Mouse (Mus musculus) heart, adult 2 months (tissue): ENCODE data around the gene Pdzrn3. TPM values are rescaled to one million over a fixed set of nuclear protein-coding genes. Genes with fewer than 3 reads are reported as not detected.

Source experiments
- DNase-seq, 2 experiments: peaks; one replicate each; pipeline ENCODE4 v3.0.0; 2021
- H3K27ac ChIP-seq: fragments of 200-600 bp; 2 replicates; pipeline ENCODE4 v1.8.1; 2022
- H3K27me3 ChIP-seq: fragments of 200-500 bp; 2 replicates; pipeline ENCODE4 v1.6.1; 2012; ENCODE audit warnings: mild to moderate bottlenecking, low read length, inconsistent platforms, mixed read lengths; ENCODE audit not compliant: control insufficient read depth, insufficient read depth
- H3K36me3 ChIP-seq: fragments of 200-500 bp; 2 replicates; pipeline ENCODE4 v1.6.1; 2012; ENCODE audit warnings: low read length, inconsistent platforms; ENCODE audit not compliant: control insufficient read depth, insufficient read depth
- H3K4me1 ChIP-seq: fragments of 200-500 bp; 2 replicates; pipeline ENCODE4 v1.6.1; 2011; ENCODE audit warnings: low read length; ENCODE audit not compliant: control insufficient read depth, insufficient read depth
- H3K4me3 ChIP-seq: fragments of 200-600 bp; 2 replicates; pipeline ENCODE4 v1.8.1; 2022
- H3K79me2 ChIP-seq: fragments of 200-500 bp; replicated peaks from 2 replicates; pipeline ENCODE4 v1.6.1; 2012; ENCODE audit warnings: mild to moderate bottlenecking, inconsistent platforms, low read length, moderate library complexity, mixed read lengths; ENCODE audit not compliant: control insufficient read depth, insufficient read depth
- H3K9ac ChIP-seq: fragments of 200-500 bp; 2 replicates; pipeline ENCODE4 v1.6.1; 2012; ENCODE audit warnings: low read depth, mild to moderate bottlenecking, control low read depth, inconsistent platforms, low read length, mixed read lengths
- CTCF ChIP-seq: fragments of 200-600 bp; IDR thresholded peaks from 2 replicates; pipeline ENCODE4 v1.8.1; 2022; ENCODE audit warnings: antibody characterized with exemption, mild to moderate bottlenecking, moderate library complexity
- EP300 ChIP-seq: fragments of 200-500 bp; IDR thresholded peaks from 2 replicates; pipeline ENCODE4 v1.6.1; 2011; ENCODE audit warnings: low read depth, low read length, control low read depth; ENCODE audit not compliant: insufficient read depth
- POLR2A ChIP-seq: fragments of 200-500 bp; IDR thresholded peaks from 2 replicates; pipeline ENCODE4 v1.6.1; 2011; ENCODE audit warnings: mild to moderate bottlenecking, low read depth, low read length, control low read depth; ENCODE audit not compliant: insufficient read depth
- WGBS: fragments of 180-500 bp; shearing (Covaris S2); methylation state at CpG from one replicate; pipeline ENCODE4 v1.1.7; 2018; 5-methylcytosine and 5-hydroxymethylcytosine counted together
- intact Hi-C: fragments of 180-260 bp; cut with DNase I; formaldehyde crosslinking; loops from one replicate; pipeline ENCODE4 v1.15.1; 2025
- polyA plus RNA-seq: library from polyadenylated mRNA; depleted of rRNA; stranded (reverse); fragments of >200 nt; gene quantifications from 2 replicates; pipeline ENCODE4 v1.2.3, GENCODE M21; 2012
- total RNA-seq, 2 experiments: library from RNA; stranded (reverse); gene quantifications; 2 replicates each; pipeline ENCODE4 v1.2.3; 2021

Gene Pdzrn3
- total and polyA plus RNA-seq, 3 experiments = 19.3 to 32.2 (median 28.7) TPM

GRCm38 (mm10) chr6:101334495-101334894 lies 43.2 kb downstream of the Pdzrn3 start:
- Histone ChIP-seq H3K79me2 (no peaks in the 10 kb centered on the region; the same call in 1 of the 2 replicates), H3K27me3 (no peaks in the 10 kb centered on the region), H3K27ac (no peak overlapping the region), H3K36me3 (peaks cover 2% of the 10 kb centered on the region), H3K4me3 (no peak overlapping the region), H3K4me1 (peaks cover 10% of the 10 kb centered on the region), H3K9ac (no peak overlapping the region)
- no peak for DNase-seq
- TF ChIP-seq CTCF (no peak), EP300 (no peak), POLR2A (no peak)
- WGBS = 71% methylated on average over 3 of the region's 3 CpGs
- intact Hi-C loops = no loop called here

GRCm38 (mm10) chr6:101330392-101330791 lies 47.3 kb downstream of the Pdzrn3 start:
- Histone ChIP-seq H3K4me1 (peaks cover 22% of the 10 kb centered on the region), H3K9ac (no peak overlapping the region), H3K79me2 (no peaks in the 10 kb centered on the region; the same call in 1 of the 2 replicates), H3K27me3 (no peaks in the 10 kb centered on the region), H3K4me3 (no peak overlapping the region), H3K27ac (no peak overlapping the region), H3K36me3 (peaks cover 6% of the 10 kb centered on the region)
- TF ChIP-seq CTCF = no peak
- TF ChIP-seq POLR2A = no peak
- no peak for TF ChIP-seq EP300
- DNase-seq = no peak
- WGBS = 54% methylated on average over 5 of the region's 5 CpGs
- intact Hi-C loops = no loop called here

GRCm38 (mm10) chr6:101329499-101329898 lies 48.2 kb downstream of the Pdzrn3 start:
- intact Hi-C loops = loop anchor here (5.0 kb wide), 2 partner anchors 33 to 57 kb away; no protein-coding TSS in a partner anchor

GRCm38 (mm10) chr6:101328514-101328913 lies 49.2 kb downstream of the Pdzrn3 start:
- peaks cover 18% of the 10 kb centered on the region for H3K4me1 ChIP-seq
- H3K79me2 ChIP-seq = no peaks in the 10 kb centered on the region; the same call in 1 of the 2 replicates
- no peak for TF ChIP-seq POLR2A
- TF ChIP-seq CTCF = no peak
- TF ChIP-seq EP300 = no peak
- intact Hi-C loops = loop anchor here (5.0 kb wide), 2 partner anchors 34 to 56 kb away; no protein-coding TSS in a partner anchor
- no peaks in the 10 kb centered on the region for H3K27me3 ChIP-seq
- peak in 1 of 2 experiments; percentile 20 for DNase-seq
- no peak overlapping the region for H3K9ac ChIP-seq
- peaks cover 4% of the 10 kb centered on the region; the same call in 1 of the 2 replicates for H3K36me3 ChIP-seq
- H3K4me3 ChIP-seq = no peak overlapping the region
- WGBS = 30% methylated on average over 6 of the region's 6 CpGs
- H3K27ac ChIP-seq = peak overlapping the region; percentile 81

More at GRCm38 (mm10) chr6:101329499-101329898, 48.2 kb downstream of the Pdzrn3 start:
- TF ChIP-seq CTCF = no peak
- no peak for TF ChIP-seq EP300
- no peak for TF ChIP-seq POLR2A
- H3K9ac ChIP-seq = no peak overlapping the region
- H3K4me1 ChIP-seq = peaks cover 22% of the 10 kb centered on the region
- no peaks in the 10 kb centered on the region; the same call in 1 of the 2 replicates for H3K79me2 ChIP-seq
- 78% methylated on average over 6 of the region's 6 CpGs for WGBS
- no peaks in the 10 kb centered on the region for H3K27me3 ChIP-seq
- DNase-seq = no peak
- no peak overlapping the region for H3K4me3 ChIP-seq
- H3K27ac ChIP-seq = peak overlapping the region; percentile 23; the same call in 1 of the 2 replicates
- peaks cover 6% of the 10 kb centered on the region for H3K36me3 ChIP-seq

GRCm38 (mm10) chr6:101327741-101328140 lies 50.0 kb downstream of the Pdzrn3 start:
- Histone ChIP-seq H3K27me3 (no peaks in the 10 kb centered on the region), H3K9ac (no peak overlapping the region), H3K4me1 (peaks cover 18% of the 10 kb centered on the region), H3K79me2 (no peaks in the 10 kb centered on the region; the same call in 1 of the 2 replicates), H3K36me3 (peaks cover 4% of the 10 kb centered on the region; the same call in 1 of the 2 replicates), H3K27ac (peak overlapping the region; percentile 81), H3K4me3 (no peak overlapping the region)
- DNase-seq = peak in 1 of 2 experiments; percentile 57
- WGBS = 63% methylated on average over 5 of the region's 5 CpGs
- intact Hi-C loops = loop anchor here (5.0 kb wide), 2 partner anchors 35 to 55 kb away; no protein-coding TSS in a partner anchor
- TF ChIP-seq POLR2A (no peak), EP300 (peak; percentile 54; the same call in 1 of the 2 replicates), CTCF (no peak)

GRCm38 (mm10) chr6:101327196-101327595 lies 50.5 kb downstream of the Pdzrn3 start:
- TF ChIP-seq CTCF (no peak), EP300 (no peak), POLR2A (no peak)
- WGBS = 65% methylated on average over 3 of the region's 3 CpGs
- Histone ChIP-seq H3K36me3 (peaks cover 4% of the 10 kb centered on the region; the same call in 1 of the 2 replicates), H3K4me1 (peaks cover 18% of the 10 kb centered on the region), H3K27me3 (no peaks in the 10 kb centered on the region), H3K4me3 (no peak overlapping the region), H3K9ac (no peak overlapping the region), H3K27ac (peak overlapping the region; percentile 81), H3K79me2 (no peaks in the 10 kb centered on the region; the same call in 1 of the 2 replicates)
- no peak for DNase-seq
- intact Hi-C loops = loop anchor here (5.0 kb wide), 2 partner anchors 35 to 55 kb away; no protein-coding TSS in a partner anchor
